Mouse (Mus musculus) 3134 (cell line): ENCODE results near the gene Scoc.
"Not testable (repeated sequence)": the region's sequence is repeated elsewhere in the genome, so short reads cannot be mapped to it uniquely, and the experiment has no call there.

Experiments used
- DNase-seq: peaks from one replicate; pipeline ENCODE4 v3.0.0-alpha.2; 2011; ENCODE audit warnings: low spot score; ENCODE audit not compliant: insufficient read length; ENCODE audit errors: extremely low read depth

Gene Scoc

GRCm38 (mm10) chr8:83458222-83458621 is at the start of gene Scoc:
Scoc (minus strand) TSS chr8:83458391.
- DNase-seq, result no peak

GRCm38 (mm10) chr8:83459606-83460005 is 1.4 kb upstream of the Scoc start:
- DNase-seq, result no peak

GRCm38 (mm10) chr8:83457121-83457520 is 1.1 kb downstream of the Scoc start:
- DNase-seq, result no peak

- no peak for DNase-seq
Measured at GRCm38 (mm10) chr8:83451056-83451455, 7.1 kb downstream of the Scoc start.

- DNase-seq, result peak; percentile 20
Measured at GRCm38 (mm10) chr8:83449960-83450359, 8.2 kb downstream of the Scoc start.

GRCm38 (mm10) chr8:83443052-83443400 is 15.2 kb downstream of the Scoc start:
- no peak for DNase-seq

GRCm38 (mm10) chr8:83442243-83443051 is 15.7 kb downstream of the Scoc start:
- DNase-seq, result peak; percentile 98

GRCm38 (mm10) chr8:83441656-83442242 is 16.4 kb downstream of the Scoc start:
- DNase-seq, result no peak

- DNase-seq, result no peak
Measured at GRCm38 (mm10) chr8:83437077-83437476, 21.1 kb downstream of the Scoc start.

GRCm38 (mm10) chr8:83429071-83429524 is 29.1 kb downstream of the Scoc start:
- no peak for DNase-seq

GRCm38 (mm10) chr8:83428621-83429020 is 29.6 kb downstream of the Scoc start:
- DNase-seq, result not testable (repeated sequence)

GRCm38 (mm10) chr8:83426949-83427348 is 31.2 kb downstream of the Scoc start:
- DNase-seq, result no peak

- DNase-seq, result no peak
Measured at GRCm38 (mm10) chr8:83426104-83426759, 32.0 kb downstream of the Scoc start.

- no peak for DNase-seq
Measured at GRCm38 (mm10) chr8:83425202-83425601, 33.0 kb downstream of the Scoc start.

- DNase-seq, result no peak
Measured at GRCm38 (mm10) chr8:83423032-83423825, 35.0 kb downstream of the Scoc start.

- no peak for DNase-seq
Measured at GRCm38 (mm10) chr8:83421354-83421753, 36.8 kb downstream of the Scoc start.

GRCm38 (mm10) chr8:83418805-83419516 is 39.2 kb downstream of the Scoc start:
- DNase-seq, result no peak

- no peak for DNase-seq
Measured at GRCm38 (mm10) chr8:83417970-83418369, 40.2 kb downstream of the Scoc start.

- DNase-seq, result no peak
Measured at GRCm38 (mm10) chr8:83416878-83417277, 41.3 kb downstream of the Scoc start.

- no peak for DNase-seq
Measured at GRCm38 (mm10) chr8:83408496-83408895, 49.7 kb downstream of the Scoc start.
